Mouse (Mus musculus): Measurements from ENCODE around the gene Kcnh5.

Kcnh5 gene

DNA sequence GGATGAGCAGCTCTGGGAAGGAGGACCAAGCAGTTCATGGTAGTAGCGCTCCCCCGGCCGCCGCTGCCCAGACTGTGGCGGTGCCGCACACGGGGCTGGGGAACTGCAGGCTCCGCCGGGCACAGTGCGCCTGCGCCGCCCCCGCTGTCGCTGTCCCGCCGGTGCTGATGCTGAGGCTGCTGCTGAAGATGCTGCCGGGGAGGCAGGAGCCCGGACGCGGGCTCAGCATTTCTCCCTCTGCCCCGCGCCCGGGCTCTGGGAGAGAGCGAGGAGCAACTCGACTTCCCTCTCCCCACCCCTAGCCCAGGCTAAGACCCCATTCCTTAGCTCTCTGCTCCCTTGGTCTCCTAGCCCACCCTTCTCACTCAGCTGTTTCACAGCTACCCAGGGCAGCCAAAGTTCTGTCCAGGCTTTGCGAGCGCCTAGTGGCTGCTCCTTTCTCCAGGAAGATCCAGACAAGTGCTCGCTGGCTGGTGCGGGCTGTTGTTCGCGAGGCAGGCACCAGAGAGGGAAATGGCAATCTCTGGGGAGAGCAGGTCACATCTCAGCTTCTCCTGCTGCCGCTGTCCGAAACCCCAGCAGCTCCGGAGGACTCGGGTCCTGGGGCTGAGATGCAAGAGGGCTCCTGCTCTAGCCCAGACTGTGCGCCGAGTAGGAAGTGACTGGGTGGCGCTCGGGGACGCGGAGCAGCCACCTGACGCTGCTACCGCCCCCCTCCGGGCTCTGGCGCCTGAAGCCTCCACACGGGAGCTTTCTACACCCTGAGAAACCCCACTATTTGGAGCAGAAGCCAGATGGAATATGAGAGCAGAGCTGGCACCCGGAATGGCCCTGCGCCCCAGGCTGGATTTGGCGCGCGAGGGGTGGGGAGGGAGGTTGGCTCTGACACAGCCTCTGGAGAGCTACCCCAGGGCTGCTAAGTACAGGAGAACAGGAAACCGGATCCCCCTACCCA is at the start of gene Kcnh5:
TSS of gene Kcnh5 (minus strand) at position 642 of the 955 bp plus-strand sequence.
- peak; percentile 55 for DNase-seq

DNA sequence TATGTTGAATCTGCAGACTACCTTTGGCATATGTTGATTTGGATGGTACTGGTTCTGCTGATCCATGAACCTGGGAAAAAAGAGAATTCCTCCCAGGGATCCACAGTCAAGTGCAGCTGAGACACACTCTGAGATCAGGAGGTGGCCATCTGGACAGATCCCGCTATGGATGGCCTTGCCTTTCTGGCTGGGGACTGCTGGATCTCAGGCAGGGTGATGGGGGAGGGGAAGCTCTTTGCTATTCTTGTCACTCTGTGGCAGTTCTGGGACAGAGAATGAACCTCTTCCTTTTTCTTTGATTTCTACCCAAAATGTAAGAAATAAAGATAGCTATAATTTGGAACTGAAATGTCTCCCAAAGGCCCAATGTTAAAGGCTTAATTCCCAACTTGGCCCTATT is 46.8 kb upstream of the Kcnh5 start:
- no peak for DNase-seq

DNA sequence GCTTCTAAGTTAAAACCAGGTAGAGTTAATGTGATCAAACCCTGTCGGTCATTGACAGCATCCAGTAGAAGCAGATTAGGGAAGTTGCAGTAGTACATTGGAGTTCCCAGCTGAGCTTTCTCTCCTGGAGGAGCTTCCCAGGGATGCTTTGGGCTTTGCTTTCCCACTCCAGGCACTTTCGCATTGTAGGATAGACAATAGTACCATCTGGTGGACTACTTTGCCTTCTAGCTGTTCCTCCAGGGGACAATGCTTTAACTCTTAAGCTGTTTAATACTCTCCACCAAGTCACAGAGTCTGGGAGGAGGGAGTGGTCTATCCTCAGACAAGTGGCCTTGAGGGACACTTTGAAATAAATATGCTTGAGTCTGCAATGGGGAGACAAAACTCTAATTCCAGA is 12.3 kb upstream of the Kcnh5 start:
- DNase-seq = no peak

DNA sequence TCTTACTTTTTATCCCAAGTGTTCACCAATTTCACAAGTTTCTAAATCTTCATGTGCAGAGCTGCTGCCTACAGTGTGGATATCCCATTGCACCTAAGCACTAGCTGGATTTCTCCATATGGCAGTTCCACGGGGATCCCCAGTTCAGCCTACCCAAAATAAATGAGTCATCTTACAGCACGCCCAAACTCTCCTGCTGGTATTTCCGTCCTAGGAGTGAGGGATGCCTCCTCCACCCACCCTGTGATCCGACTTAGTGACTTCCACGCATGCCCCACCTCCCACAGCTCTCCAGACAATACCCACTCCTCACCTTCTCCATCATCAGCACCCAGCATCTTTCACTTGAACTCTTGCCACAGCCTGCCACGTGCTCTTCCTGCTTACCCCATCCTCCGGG is 5.5 kb upstream of the Kcnh5 start:
- DNase-seq = peak; percentile 14

DNA sequence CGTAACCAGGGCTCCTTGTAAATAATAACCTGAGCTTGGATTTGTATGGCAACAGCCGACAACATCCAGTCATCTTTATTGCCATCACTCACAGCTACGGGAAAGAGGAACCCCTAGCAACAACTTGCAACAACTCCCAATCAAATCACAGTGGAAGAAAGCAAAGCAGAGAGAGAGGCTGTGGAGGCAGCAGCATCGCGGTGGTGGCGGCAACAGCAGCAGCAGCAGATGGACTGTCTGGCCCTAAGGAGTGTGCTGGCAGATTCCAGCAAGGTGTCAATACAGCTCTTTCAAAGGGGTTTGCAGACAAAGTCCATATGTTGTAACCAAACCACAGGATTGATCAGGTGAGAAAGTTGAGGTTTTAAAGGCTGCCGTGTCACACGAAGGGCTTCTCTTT is 2.4 kb upstream of the Kcnh5 start:
- peak; percentile 34 for DNase-seq

DNA sequence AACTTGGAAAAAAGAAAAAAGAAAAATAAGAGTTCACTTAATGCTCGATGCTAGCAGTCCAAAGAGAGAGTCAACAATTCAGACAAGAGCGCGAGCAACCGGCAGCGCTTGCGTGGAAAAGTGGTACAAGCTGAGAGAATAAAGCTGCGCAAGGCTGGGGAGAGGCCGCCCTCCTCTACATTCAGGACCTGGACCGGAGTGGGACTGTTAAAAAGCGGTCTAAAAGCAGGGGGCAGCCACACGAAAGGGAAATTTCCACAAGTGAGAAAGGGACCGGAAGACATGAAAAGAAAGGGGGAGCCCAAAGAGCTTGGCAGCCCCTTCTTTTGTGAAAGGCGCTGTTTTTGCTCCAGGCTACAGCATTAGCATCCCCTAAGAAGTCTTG is 506 bp upstream of the Kcnh5 start:
- DNase-seq = no peak

DNA sequence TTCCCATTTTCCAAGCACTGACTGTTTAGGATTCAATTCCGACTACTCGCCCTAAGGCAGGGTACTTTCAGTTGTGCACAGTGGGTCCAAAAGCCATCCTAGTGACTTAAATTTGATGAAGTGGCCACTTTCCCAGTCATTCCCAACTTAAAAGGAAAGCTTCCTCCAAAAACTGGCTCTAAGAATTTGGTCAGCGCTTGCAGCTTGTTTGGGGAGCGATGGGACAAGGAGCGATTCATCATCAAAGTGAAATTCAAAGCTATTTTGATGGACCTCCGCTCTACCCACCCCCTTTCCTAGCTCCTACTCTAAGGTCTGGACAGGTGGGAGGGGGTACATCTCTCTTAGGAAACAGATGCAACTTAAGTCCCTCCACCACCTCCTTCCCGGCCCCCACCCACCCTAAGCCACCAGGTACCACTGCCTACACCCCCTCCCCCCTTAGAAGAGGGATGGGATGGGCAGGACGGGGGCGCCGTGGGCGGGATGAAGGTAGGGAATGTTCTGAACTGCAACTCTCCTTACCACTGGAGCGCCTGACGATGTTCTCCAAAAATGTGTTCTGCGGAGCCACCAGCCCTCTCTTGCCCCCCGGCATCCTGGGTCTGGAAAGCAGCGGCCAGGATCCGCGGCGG is 1.1 kb downstream of the Kcnh5 start:
- DNase-seq = no peak

DNA sequence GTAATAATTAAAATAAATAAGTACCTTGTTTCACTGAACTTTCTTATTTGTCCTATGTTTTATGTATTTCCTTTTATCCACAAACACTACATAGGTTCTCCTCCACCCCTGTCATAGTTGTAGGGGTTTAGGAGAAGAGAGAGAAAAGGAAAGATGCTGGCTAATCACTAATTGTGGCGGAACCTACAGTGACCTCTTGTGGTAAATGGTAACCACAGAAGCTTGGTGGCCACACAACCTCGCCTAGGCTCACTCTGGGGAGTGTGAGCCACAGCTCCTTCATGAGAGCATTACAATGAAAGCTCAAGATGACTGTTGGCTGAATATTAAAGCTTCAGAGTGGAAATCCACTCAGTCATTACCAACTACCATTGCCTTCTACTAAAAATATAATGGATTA is 6.2 kb downstream of the Kcnh5 start:
- peak; percentile 3 for DNase-seq

DNA sequence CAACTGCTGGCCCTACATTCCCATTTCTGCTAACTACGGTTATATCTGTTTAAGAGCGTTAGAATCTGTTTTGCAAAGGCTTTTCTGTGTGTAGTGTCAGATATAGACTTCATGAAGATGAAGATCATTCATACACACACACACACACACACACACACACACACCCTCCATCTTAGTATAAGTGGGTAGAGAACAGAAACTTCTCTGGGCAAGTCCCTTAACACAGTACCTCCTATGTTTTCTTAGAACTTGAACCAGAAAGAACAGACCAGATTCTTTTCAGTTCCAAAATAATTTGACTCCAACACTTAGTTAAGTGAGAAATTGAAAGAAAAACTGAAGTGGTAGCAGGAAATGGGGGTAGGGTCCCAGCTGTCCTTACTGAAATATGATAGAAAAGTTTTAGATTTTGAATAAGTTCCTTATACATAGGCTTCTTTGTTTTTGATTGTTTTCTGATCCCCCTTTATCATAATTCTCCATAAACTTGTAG is 24.0 kb downstream of the Kcnh5 start:
- DNase-seq = no peak

DNA sequence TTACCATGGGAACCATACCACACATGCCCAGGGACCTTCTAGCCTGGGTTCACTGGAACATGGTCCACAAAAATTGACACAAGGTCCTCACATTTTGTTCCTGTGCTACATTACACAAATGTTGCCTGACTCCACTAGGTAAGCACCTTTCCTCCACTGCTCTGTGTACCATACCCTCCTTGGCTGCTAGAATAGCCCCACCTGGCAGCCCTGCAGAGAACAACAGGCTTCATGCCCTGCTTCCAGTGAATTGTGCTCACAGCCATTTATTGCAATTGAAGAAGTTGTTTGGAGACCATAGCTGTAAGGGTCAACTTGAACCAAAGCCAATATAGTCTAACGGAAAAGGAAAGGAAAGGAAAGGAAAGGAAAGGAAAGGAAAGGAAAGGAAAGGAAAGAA is 37.3 kb downstream of the Kcnh5 start:
- DNase-seq = no peak

DNA sequence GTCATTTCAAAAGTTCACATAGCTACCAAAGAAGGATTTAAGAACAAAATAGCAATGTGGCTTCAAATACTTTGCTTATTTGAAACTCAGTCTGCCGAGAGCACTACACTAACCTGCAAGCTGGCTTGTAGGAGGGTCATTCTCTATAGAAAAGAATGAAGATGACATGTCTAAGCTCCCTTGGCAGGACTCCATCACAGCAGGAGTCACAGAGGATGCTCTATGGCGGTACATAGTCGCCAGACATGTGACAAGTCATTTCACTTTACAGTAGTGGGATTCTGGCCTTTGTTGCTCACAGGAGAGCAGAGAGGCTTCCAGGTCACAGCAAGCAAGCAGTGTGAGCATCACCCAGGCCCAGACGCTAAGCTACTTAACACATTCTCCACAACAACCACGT is 85.2 kb downstream of the Kcnh5 start:
- DNase-seq = no peak

DNA sequence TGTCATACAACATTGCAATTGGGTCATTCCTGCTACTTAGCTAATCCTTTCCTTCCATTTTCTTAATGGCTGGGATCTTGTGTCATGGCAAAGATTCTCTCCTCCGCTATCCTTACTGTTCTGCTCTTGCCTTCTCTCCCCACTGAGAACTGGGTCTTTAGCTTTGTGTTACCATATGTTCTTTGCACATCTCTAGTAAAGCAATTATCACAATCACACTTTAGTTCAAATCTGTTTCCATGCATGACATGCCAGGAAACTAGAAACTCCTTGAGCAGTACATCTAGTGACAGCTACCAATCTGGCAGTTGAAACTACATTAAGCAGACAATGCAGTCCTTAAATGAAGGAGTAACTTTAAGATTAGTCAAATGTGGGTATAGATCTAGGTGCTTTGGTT is 86.2 kb downstream of the Kcnh5 start:
- DNase-seq = no peak

DNA sequence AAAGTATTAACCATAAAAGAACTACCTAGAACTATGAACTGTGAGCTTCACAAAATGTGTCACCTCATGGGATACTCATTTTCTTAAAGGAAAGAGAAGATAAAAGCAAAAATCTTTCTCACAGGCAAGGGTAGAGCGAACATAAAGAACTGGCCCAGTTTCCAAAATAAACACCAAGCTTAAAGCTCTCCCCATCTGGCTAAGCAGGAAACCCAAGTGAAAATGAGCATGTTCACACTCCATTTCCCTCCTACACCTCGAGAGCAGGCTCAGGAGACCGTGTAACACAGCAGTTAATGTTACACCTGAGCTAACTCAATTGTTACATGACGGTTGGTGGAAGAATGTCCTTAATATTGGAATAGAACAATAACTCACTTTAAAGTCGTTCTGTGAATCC is 100.0 kb downstream of the Kcnh5 start:
- no peak for DNase-seq

DNA sequence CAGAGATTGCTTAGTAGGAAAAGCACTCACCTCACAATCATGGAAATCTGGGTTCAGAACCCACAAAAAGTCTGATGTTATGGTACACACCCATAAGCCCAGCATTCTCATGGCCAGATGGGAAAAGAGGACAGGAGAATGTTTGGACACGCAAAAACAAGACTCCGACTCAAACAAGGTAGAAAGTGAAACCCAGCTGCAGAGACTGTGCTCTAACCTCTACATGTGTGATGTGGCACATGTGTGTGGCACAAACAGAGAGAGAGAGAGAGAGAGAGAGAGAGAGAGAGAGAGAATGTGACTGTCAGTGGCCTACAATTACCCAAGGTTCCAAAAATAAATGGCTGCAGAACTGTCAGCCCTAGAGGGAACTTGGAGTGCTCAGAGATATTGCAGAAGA is 106.1 kb downstream of the Kcnh5 start:
- DNase-seq = no peak

DNA sequence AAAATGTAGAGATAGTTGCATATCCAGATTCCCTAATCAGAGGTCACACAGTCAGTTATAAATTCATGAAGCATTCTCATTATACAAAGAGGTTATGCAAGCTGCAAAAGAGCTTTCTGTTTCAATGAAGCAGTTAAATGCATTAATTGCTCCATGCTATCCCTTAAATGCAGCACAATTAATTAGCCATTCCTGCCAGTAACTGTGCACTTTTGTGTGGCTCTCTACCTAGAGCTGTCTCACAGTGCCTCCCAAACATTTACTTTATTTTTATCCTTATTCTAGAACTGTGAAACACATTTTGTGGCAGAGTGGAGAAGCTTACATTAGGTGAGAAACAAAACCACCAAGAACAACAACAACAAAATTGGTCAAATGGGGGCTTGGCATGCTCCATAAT is 114.6 kb downstream of the Kcnh5 start:
- DNase-seq = no peak

DNA sequence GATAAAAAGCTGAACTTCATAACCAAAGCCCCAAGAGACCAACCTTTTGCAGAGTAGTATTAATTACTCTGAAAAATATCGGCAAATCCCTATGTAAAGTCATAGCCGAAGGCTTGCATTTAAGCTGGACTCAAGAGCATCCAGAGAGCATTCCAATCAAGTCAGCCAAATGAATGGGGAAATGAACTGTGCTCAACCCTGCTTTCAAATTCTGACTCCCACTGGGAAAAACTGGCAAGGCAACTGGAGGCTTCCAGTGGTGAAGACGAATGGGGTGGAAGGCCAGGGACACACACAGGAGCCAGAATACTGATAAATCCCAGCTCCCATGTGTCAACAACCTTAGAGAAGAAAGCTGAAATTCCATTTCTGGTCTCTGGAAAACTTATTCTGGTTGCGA is 115.4 kb downstream of the Kcnh5 start:
- DNase-seq = no peak

DNA sequence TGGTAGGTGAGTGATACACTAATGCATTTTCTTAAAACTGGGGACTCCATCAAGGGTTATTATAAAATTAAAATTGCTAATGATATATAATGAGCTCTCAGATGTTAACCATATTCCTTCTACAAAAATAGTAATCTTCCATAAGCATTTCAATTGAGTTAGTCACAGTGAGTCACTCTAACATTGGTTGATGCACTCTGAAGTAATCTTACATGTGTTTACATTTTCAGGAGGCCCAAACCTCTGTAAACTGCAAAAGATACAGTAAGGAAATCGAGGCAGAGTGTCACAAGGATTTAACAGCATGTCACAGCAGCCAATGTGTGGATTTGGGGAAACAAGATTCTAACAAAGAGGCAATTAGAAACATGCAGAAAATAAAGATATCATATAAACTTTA is 123.4 kb downstream of the Kcnh5 start:
- DNase-seq = no peak

DNA sequence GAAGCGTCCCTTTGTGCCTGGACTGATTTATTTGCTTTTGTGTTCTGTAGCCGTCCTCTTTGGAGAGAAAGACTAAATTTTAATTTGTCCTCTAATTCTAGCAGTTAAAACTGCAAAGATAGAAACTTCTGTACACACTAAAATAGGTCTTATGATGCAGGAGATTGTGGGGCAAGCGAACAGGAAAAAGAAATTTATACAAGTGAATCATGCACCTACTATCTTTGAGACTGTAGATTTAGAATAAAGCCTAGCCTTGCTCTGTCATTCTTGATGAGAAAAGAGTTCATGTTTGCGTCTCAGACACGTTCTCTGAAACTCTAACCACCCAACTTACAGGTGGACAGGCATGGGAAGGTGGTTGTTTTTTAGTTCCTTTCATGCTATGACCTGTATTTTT is 140.4 kb downstream of the Kcnh5 start:
- no peak for DNase-seq

DNA sequence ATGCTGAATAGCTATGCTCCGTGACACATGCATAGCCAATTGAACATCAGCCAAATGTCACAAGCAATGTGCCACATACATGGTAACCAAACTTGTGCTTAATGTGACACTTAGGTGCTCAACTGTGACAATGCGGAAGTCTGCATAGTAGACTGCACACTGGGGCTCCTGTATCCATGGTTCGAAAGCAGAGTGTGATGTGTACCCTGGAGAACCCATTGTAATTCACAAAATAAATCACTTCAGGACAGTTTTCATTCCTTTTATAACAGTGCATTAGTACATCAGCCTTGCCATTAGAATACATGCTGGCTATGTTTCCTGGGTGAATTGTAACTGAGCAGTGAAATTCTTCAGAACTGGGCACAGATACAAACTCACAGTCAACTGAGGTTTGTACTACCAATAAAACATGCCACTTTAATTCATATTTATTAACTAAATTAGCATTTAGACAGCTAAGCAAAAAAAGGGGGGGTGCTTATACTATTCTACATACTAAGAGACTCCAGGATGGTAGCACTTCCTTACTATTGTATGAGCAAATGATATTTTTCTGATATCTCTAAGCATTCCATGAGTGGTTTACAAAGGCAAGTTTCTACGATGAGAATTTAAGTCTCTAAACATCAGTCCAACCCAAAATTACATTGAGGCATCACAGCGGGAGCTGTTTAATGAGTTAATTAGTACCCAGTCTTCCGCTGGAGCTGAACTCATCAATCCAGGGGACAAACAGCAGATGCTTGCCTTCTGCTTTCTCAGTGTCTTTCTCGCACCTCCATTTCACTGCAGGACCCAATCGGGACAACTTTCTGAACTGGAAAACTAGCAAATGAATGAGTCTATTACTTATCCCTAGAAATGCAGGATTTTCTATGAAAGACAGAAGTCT is 144.9 kb downstream of the Kcnh5 start:
- DNase-seq = no peak

DNA sequence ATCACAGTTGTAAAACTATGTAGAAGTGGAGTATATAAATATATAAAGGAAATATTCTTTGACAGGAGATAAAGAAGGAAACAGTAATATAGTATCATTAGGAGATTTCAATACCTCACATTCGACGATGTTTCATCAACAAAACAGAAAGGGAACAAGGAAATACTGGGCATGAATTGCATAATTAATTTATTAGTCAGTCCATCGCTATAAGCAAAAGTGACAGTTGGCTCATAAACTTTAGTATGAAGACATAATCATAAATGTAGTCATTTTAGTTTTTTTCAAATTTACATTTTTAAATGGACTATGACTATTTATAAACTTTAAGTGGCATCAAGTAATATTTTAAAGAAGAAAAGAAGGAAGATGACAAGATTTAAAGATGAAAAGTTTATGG is 205.9 kb downstream of the Kcnh5 start:
- DNase-seq = no peak

DNA sequence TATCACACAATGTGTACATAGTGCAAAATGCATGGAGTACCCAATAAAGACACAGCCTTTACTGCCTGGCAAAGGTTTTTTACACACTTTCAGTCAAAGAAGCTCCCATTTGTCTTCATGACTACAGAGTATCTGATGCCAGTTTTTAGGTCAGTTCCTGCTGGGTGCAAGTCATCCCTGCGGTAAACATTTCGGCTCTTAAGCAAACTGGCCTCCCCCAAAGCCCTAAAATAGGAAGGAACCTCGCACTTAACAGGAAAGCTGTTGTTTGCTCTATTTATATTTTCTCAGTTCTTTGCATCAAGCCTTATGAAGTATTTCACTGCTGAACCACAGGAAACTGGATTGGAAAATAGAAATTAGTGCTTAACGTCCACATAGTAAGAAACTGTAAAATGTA is 207.7 kb downstream of the Kcnh5 start:
- no peak for DNase-seq

DNA sequence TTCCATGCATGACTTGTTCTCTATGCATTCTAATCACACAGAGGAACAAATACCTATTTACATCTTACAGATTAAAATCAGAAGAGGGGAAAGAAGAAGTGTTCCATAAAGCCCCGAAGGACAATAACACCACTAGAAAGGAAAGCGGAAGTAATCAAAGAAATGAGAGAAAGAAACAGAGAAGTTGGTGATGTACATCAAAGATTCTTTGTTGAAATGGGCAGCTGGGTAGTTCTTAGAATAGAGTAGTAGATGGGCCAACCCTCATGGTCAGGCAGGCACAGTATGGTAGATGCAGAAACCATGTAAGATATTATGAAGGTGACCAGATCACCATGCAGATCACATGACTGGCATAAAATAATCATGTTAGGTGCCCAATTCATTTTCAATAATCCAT is 210.9 kb downstream of the Kcnh5 start:
- no peak for DNase-seq

DNA sequence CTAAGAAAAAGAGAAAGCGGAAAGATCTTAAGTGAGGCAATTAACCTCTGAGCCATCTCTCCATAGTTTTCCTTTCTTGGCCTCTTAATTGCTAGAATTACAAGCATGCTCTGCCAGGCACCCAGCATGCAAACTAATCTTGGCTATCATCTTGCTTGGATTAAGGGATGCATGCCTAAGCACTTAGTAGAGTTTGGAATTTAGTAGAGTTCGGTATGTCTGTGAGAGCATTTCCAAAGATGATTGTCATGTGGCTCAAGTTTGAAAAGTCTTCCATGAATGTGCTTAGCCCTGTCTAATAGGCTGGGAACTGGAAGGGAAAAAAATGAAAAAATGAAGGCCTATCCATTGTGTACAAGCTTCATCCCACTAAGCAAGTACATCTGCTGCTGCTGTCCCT is 224.5 kb downstream of the Kcnh5 start:
- DNase-seq = no peak
